Mouse (Mus musculus) hindbrain, embryonic 12.5 days (tissue): ENCODE data around the gene Slc25a33. TPM values are rescaled to one million over a fixed set of nuclear protein-coding genes. Genes with fewer than 3 reads are reported as not detected.

Experiments used
- ATAC-seq: fragments of 200-750 bp; cut with Nextera tagmentation; 2 replicates; pipeline ENCODE4 v1.8.0; 2017; ENCODE audit warnings: moderate TSS enrichment; ENCODE audit not compliant: low FRiP score
- H3K27ac ChIP-seq: fragments of 300-500 bp; sonication (generic); 2 replicates; pipeline ENCODE4 v1.5.1; 2016; ENCODE audit warnings: mild to moderate bottlenecking
- H3K27me3 ChIP-seq: fragments of 300-500 bp; sonication (generic); 2 replicates; pipeline ENCODE4 v1.6.1; 2016; ENCODE audit warnings: mild to moderate bottlenecking
- H3K36me3 ChIP-seq: fragments of 300-500 bp; sonication (generic); 2 replicates; pipeline ENCODE4 v1.6.1; 2016; ENCODE audit warnings: mild to moderate bottlenecking
- H3K4me1 ChIP-seq: fragments of 300-500 bp; sonication (generic); 2 replicates; pipeline ENCODE4 v1.6.1; 2016
- H3K4me2 ChIP-seq: fragments of 300-500 bp; sonication (generic); replicated peaks from 2 replicates; pipeline ENCODE4 v1.6.1; 2016; ENCODE audit warnings: mild to moderate bottlenecking
- H3K4me3 ChIP-seq: fragments of 300-500 bp; sonication (generic); 2 replicates; pipeline ENCODE4 v1.5.1; 2016; ENCODE audit warnings: mild to moderate bottlenecking
- H3K9ac ChIP-seq: fragments of 300-500 bp; sonication (generic); 2 replicates; pipeline ENCODE4 v1.6.1; 2016; ENCODE audit warnings: mild to moderate bottlenecking, moderate library complexity
- H3K9me3 ChIP-seq: fragments of 300-500 bp; sonication (generic); replicated peaks from 2 replicates; pipeline ENCODE4 v1.6.1; 2016; ENCODE audit warnings: mild to moderate bottlenecking
- WGBS: fragments of 180-500 bp; shearing (Covaris S2); methylation state at CpG from one replicate; pipeline ENCODE4 v1.1.7; 2016; 5-methylcytosine and 5-hydroxymethylcytosine counted together
- polyA plus RNA-seq: library from polyadenylated mRNA; unstranded; fragments of >200 nt; fragmentation: Nextera tagmentation; extraction: Ambion mirVana; gene quantifications from 2 replicates; pipeline ENCODE4 v1.2.1, GENCODE M21; 2016

Gene Slc25a33
- polyA plus RNA-seq, 1 experiment from 2014 or later, result 18.8 TPM

DNA sequence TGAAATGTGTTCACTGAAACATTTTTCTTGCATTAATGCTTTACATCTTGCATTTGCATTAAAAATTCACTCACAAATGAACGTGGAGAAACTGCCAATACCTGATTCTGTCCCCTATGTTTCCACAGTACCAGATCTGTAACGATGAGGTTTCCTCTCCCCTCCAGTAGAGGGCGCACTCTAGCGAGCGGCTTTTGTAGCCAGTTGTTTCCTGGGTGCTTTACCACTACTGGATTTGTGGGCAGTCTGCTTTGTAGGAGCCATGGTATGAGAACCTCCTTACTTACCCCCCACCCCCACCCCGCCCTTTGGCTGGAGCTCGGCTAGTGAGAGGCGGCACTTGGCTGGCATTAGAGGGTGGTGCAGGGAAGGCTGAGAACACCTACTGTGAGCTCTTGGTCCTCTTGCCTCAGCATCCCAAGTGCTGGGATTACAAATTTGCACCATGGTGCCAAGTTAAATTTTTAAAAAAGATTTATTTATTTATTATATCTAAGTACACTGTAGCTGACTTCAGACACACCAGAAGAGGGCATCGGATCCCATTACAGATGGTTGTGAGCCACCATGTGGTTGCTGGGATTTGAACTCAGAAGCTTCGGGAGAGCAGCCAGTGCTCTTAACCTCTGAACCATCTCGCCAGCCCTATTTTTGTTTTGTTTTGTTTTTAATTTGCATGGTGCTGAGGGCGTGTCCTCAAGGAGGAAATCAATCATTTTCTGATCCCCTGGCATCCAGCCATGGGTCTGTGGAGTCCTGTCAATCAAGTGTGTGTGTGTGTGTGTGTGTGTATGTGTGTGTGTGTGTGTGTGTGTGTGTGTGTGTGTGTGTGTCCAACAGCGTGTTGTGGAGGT lies 19.3 kb upstream of the Slc25a33 start:
- ATAC-seq, result no peak

DNA sequence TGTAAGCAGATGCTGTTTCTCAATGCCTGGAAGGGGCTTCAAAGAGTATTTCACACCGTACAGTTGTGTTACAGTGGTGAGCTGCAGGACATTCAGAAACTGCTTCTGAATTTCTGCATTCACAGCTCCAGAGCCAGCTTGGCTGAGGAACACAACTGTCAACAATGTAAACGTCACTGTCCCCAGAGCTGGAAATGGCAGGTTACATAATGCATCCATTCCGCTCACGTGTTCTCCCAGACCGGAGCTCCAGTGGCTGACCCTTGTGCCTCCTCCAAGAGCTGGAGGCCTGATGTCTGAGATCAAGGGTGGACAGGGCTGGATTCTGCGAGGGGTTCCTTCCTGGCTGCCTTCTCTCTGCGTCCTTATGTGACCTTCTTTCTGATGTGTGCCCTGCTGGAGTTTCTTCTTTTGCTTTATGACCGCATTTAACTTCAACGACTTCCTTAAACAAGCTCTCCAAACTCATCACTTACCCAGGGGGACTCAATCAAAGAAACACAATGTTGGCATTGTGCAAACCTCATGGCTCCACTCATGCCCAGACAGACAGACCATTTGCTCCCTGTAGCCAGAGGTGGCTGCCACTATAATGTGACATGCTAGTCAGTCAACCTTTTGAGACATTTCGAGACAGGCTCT lies 18.2 kb upstream of the Slc25a33 start:
- H3K36me3 ChIP-seq, result no peaks in the 10 kb centered on the region
- no peak overlapping the region for H3K4me3 ChIP-seq
- peaks cover 7% of the 10 kb centered on the region; the same call in 1 of the 2 replicates for H3K4me1 ChIP-seq
- H3K27ac ChIP-seq, result no peak overlapping the region
- ATAC-seq, result no peak
- no peak overlapping the region for H3K4me2 ChIP-seq
- WGBS, result 68% methylated on average over 10 of the region's 10 CpGs
- H3K27me3 ChIP-seq, result no peaks in the 10 kb centered on the region
- no peak overlapping the region for H3K9ac ChIP-seq
- no peaks in the 10 kb centered on the region for H3K9me3 ChIP-seq

More for the DNA sequence above, 19.3 kb upstream of the Slc25a33 start:
- no peaks in the 10 kb centered on the region for H3K36me3 ChIP-seq
- WGBS, result 41% methylated on average over 12 of the region's 13 CpGs
- H3K9ac ChIP-seq, result no peak overlapping the region
- no peak overlapping the region for H3K4me3 ChIP-seq
- no peaks in the 10 kb centered on the region for H3K27me3 ChIP-seq
- H3K9me3 ChIP-seq, result no peaks in the 10 kb centered on the region
- H3K27ac ChIP-seq, result no peak overlapping the region
- H3K4me2 ChIP-seq, result no peak overlapping the region
- peaks cover 9% of the 10 kb centered on the region for H3K4me1 ChIP-seq

DNA sequence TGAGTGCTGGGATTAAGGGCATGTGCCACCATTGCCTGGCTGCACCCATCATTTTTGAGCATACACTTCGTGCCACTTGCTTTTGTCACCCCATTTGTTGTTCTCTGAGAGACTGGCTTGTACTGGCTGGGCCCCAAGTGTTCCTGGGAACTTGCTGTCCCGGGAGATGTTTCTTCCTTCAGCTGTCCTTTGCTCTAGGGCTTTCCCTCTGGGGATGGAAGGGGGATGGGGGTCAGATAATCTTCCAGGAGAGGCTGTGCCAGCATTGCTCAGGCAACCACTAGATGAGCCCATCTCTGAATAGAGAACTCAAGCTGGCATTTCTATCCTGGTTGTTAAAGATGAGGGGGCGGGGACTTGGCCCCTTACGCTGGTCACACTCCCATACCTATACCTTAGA lies 17.4 kb upstream of the Slc25a33 start:
- Histone ChIP-seq H3K9me3 (no peaks in the 10 kb centered on the region), H3K4me3 (no peak overlapping the region), H3K9ac (no peak overlapping the region), H3K4me2 (no peak overlapping the region), H3K36me3 (no peaks in the 10 kb centered on the region), H3K4me1 (peaks cover 7% of the 10 kb centered on the region; the same call in 1 of the 2 replicates), H3K27me3 (no peaks in the 10 kb centered on the region), H3K27ac (no peak overlapping the region)
- no peak for ATAC-seq
- 73% methylated on average over 4 of the region's 4 CpGs for WGBS

DNA sequence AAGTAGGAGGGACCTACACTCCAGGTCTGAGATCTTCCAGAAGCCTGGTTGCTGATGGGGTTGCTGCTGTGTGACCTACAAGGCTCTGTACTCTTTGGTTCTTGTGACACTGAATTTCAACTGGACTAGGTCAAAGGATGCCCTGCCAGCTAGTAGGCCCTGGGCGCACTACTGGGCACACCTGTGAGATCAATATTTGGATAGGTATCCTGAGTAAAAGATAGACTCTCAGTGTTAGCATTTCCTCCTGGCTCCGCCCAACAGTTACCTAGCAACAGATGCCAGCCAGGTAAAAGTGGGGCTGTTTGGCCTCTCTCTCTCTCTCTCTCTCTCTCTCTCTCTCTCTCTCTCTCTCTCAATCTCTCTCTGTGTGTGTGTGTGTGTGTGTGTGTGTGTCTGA lies 16.9 kb upstream of the Slc25a33 start:
- Histone ChIP-seq H3K27me3 (no peaks in the 10 kb centered on the region), H3K36me3 (no peaks in the 10 kb centered on the region), H3K4me3 (no peak overlapping the region), H3K4me1 (peaks cover 7% of the 10 kb centered on the region; the same call in 1 of the 2 replicates), H3K4me2 (no peak overlapping the region), H3K9ac (no peak overlapping the region), H3K9me3 (no peaks in the 10 kb centered on the region), H3K27ac (no peak overlapping the region)
- no peak for ATAC-seq
- WGBS, result 88% methylated on average over 2 of the region's 2 CpGs

DNA sequence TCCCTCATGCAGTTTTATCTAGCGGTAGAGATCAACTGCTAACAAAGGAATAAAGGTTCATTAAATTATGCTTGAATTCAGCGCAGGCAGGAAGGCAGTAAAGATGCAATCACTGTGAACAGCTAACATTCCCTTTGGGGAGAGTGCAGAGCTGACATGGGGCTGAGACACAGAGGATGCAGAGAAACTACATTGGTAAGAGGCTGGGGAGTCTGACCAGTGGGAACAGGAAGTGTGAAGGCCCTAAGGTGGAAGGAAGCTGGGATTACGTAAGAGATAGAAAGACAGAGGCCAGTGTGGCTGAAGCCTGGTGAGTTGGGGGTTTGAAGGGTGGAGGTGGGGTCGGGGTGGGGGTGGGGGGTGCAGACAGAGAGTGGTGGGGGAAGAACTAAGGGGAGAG lies 16.5 kb upstream of the Slc25a33 start:
- H3K27ac ChIP-seq, result no peak overlapping the region
- H3K9ac ChIP-seq, result no peak overlapping the region
- H3K9me3 ChIP-seq, result no peaks in the 10 kb centered on the region
- peaks cover 7% of the 10 kb centered on the region; the same call in 1 of the 2 replicates for H3K4me1 ChIP-seq
- no peak overlapping the region for H3K4me2 ChIP-seq
- WGBS, result 76% methylated on average over 4 of the region's 4 CpGs
- H3K4me3 ChIP-seq, result no peak overlapping the region
- ATAC-seq, result no peak
- H3K36me3 ChIP-seq, result no peaks in the 10 kb centered on the region
- no peaks in the 10 kb centered on the region for H3K27me3 ChIP-seq

DNA sequence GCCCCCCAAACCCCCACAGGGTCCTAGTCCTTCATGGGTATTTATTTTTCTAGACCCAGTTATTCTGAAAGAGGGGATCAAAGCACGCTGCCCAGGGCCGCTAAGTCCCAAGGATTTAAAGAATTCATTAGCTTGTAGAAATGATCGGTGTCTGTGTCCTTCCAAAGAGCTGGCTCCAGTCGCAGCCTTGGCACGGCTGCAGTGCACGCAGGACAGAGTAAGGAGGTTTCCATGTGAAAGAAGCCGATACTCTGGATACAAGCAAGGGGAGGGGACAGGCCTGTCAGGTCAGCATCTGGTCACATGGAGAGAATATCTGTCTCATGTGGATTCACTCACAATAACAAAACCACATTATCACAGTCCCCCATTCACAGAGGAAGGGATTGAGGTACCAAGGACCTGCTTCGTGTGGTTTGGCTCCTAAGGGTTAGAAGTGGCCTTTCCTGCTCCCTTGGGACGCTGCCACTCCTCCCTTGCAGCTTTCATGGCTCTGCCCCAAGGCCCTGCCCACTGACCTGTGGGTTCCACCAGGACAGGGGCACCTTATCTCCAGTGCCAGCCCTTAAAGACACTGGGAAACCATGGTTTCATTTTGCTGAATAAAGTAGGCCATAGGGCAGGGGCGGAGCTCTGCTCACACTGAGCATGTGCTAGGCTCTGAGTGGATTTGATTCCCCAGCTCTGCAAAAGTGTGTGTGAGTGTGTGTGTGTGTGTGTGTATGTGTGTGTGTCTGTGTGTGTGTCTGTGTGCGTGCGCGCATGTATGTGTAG lies 15.5 kb upstream of the Slc25a33 start:
- H3K27ac ChIP-seq, result no peak overlapping the region
- WGBS, result 80% methylated on average over 13 of the region's 13 CpGs

DNA sequence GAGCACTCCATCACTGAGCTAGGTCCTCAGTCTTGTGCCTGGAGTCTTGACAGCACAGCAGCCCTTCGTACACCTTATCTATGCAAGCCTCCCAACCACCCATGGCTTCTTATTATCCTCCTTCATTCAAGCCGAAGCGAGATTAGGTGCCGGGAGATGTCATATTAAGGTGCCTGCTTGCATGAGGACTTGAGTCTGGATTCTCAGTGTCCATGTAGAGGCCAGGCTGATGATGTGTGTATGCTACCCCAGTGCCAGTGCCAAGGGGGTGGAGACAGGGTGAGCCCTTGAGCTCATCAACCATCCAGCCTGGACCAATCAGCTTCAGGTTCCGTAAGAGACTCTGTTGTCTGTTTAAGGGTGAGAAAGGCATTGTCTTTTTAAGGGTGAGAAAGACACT lies 10.8 kb upstream of the Slc25a33 start:
- no peak for ATAC-seq

More for the DNA sequence above, 15.5 kb upstream of the Slc25a33 start:
- Histone ChIP-seq H3K4me2 (no peak overlapping the region), H3K4me3 (no peak overlapping the region), H3K4me1 (peaks cover 7% of the 10 kb centered on the region; the same call in 1 of the 2 replicates), H3K27me3 (no peaks in the 10 kb centered on the region), H3K36me3 (no peaks in the 10 kb centered on the region), H3K9me3 (no peaks in the 10 kb centered on the region), H3K9ac (no peak overlapping the region)
- no peak for ATAC-seq

DNA sequence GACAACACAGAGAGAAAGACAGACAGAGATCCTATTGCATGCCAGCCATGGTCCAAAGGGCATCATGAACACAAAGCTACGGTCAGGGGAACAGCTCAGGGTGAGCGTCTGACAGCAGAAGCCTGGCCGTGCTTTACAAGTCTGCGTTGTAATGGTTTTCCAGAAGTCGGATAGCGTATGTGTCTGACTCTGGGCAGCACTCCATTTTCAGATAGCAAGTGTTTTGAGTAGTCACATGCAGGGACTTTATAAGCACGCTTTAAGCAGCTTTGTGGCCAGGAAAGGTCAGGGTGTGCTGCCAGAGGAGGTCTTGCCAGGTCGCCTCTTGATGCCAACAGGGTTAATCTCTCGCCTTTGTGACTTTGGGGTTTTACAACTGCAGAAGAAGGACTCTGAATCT lies 10.3 kb upstream of the Slc25a33 start:
- ATAC-seq, result no peak
- no peak overlapping the region for H3K9ac ChIP-seq
- H3K36me3 ChIP-seq, result no peaks in the 10 kb centered on the region
- no peak overlapping the region for H3K27ac ChIP-seq
- no peak overlapping the region for H3K4me3 ChIP-seq
- no peaks in the 10 kb centered on the region for H3K27me3 ChIP-seq
- WGBS, result 92% methylated on average over 9 of the region's 9 CpGs
- no peak overlapping the region for H3K4me2 ChIP-seq
- no peaks in the 10 kb centered on the region for H3K9me3 ChIP-seq
- H3K4me1 ChIP-seq, result no peaks in the 10 kb centered on the region

More for the DNA sequence above, 10.8 kb upstream of the Slc25a33 start:
- no peaks in the 10 kb centered on the region for H3K9me3 ChIP-seq
- H3K4me3 ChIP-seq, result no peak overlapping the region
- no peak overlapping the region for H3K9ac ChIP-seq
- H3K27ac ChIP-seq, result no peak overlapping the region
- 90% methylated on average over 5 of the region's 5 CpGs for WGBS
- no peak overlapping the region for H3K4me2 ChIP-seq
- H3K36me3 ChIP-seq, result no peaks in the 10 kb centered on the region
- H3K4me1 ChIP-seq, result no peaks in the 10 kb centered on the region
- H3K27me3 ChIP-seq, result no peaks in the 10 kb centered on the region

DNA sequence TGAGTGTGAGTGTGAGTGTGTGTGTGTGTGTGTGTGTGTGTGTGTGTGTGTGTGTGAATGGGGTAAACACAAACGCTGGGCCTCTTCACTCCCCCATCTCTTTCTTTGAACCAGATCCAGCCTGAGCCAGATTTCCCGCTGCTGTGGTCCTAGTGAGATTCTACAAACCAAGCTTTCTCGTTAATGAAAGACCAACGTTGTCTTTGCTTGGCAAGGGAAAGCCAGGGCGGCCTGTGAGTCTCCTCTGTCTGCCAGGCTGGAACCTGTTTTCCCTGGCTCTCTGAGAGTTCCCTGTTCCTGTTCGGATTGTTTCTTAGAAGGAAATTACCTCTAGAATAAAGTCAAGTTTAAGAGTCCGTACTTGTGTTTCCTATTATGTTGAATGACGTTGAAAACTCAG lies 8.9 kb upstream of the Slc25a33 start:
- no peaks in the 10 kb centered on the region for H3K9me3 ChIP-seq
- no peak overlapping the region for H3K27ac ChIP-seq
- 72% methylated on average over 8 of the region's 8 CpGs for WGBS
- H3K4me1 ChIP-seq, result no peaks in the 10 kb centered on the region
- H3K36me3 ChIP-seq, result no peaks in the 10 kb centered on the region
- H3K4me3 ChIP-seq, result no peak overlapping the region
- H3K4me2 ChIP-seq, result no peak overlapping the region
- no peak overlapping the region for H3K9ac ChIP-seq
- no peak for ATAC-seq
- no peaks in the 10 kb centered on the region for H3K27me3 ChIP-seq

DNA sequence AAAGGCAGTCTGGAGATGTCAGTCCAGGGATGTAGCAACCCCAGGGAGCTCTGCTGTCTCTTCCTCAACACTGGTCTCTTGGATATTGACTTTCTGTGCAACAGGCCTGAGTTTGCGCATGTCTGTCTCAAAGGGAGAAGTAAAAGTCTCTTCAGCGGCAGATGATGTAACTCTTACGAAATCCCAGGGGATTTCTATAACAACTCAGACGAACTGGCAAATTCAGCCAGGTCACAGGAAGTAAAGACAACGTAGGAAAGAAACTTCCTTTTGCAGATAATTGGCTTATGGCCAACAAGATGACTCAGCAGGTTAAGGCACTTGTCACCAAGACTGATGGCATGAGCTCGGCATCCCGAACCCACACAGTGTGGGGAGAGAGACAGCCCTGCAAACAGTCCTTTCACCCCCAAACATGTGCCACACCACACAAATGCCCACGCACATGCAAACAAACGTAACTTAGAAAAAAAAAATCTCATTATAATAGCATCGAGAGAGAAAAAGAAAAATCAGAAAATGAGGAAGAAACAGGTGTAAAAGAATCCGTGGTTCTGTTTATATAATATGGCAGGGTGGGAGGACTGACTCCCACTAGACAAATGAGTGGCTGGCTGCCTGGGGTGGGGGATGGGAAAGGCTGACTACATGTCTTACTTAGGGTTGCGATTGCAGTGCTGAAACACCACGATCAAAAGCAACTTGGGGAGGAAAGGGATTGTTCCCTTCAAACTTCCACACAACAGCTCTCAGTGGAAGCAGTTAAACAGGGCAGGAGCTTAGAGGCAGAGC lies 6.7 kb upstream of the Slc25a33 start:
- no peak overlapping the region for H3K4me3 ChIP-seq
- H3K9ac ChIP-seq, result no peak overlapping the region
- H3K4me1 ChIP-seq, result 0 out of 2 replicates have a peak, but pooled peaks cover 4% of the 10 kb centered on the region
- H3K36me3 ChIP-seq, result no peaks in the 10 kb centered on the region
- 0 out of 2 replicates have a peak, but pooled peaks cover 3% of the 10 kb centered on the region for H3K27me3 ChIP-seq
- no peaks in the 10 kb centered on the region for H3K9me3 ChIP-seq
- WGBS, result 80% methylated on average over 13 of the region's 13 CpGs
- no peak overlapping the region for H3K27ac ChIP-seq
- ATAC-seq, result no peak
- H3K4me2 ChIP-seq, result no peak overlapping the region

DNA sequence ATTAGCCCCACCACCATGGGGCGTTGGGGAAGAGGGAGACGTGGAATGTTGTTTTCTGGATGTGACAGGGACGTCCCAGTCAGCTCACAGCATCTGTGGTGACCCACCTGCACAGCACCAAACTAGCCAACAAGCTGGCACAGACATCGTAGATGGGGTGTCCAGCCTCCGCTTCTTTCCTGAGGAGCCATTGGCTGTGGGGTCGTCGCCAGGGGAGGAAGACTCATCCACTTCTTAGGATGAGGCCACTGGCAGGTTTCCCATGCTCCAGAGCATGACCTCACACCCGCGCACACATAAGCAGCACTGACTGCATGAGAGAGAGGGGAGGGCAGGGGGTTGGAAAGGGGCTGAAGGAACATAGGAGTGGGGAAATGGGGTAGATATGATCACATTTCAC lies 5.9 kb upstream of the Slc25a33 start:
- 84% methylated on average over 9 of the region's 9 CpGs for WGBS
- Histone ChIP-seq H3K27me3 (peaks cover 9% of the 10 kb centered on the region; the same call in 1 of the 2 replicates), H3K36me3 (no peaks in the 10 kb centered on the region), H3K4me1 (0 out of 2 replicates have a peak, but pooled peaks cover 6% of the 10 kb centered on the region), H3K27ac (no peak overlapping the region), H3K4me2 (no peak overlapping the region), H3K9ac (no peak overlapping the region), H3K4me3 (no peak overlapping the region), H3K9me3 (no peaks in the 10 kb centered on the region)
- ATAC-seq, result no peak
